Mouse (Mus musculus): ENCODE results near the gene Slc45a2.

The Slc45a2 gene

DNA sequence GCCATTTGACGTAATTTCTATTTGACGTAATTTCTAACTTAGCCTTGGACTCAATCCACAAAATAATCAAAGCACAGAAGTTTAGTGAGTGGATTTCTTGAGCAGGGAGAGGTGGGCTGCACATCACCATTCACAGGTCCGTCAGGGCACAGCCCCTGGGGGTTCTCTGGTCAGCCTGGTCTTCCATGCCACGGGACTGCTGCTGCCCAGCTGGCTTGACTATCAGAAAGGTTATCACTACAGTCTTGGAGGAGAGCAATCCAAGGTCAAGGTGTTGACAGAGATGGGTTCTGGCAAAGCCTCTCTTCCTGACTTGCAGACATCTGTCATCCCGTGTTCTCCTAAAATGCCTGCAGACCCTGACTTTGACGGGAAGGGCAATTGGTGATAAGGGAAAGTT, 4.1 kb downstream of the Slc45a2 start:
- DNase-seq (ENCODE audit: low spot score), result no peak

DNA sequence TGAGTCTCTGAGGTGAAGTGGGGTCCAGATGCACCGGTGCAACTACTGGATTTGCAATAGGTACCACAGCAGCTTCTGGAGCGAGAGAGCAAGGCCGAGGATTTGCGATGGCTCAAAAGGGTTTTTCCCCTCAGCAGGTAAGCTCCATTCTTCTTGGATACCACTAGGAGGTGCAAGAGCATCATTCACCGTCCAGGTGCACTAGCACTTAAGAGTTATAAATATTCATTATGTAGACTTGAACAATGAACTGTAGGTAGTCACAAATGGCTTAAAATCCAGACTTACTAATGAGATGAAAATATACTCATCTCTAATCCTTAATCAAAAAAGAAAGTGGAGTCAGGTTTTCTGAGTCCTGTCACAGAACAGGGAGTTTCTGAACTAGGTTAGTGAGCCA, 8.2 kb downstream of the Slc45a2 start:
- DNase-seq (ENCODE audit: low spot score), result no peak

DNA sequence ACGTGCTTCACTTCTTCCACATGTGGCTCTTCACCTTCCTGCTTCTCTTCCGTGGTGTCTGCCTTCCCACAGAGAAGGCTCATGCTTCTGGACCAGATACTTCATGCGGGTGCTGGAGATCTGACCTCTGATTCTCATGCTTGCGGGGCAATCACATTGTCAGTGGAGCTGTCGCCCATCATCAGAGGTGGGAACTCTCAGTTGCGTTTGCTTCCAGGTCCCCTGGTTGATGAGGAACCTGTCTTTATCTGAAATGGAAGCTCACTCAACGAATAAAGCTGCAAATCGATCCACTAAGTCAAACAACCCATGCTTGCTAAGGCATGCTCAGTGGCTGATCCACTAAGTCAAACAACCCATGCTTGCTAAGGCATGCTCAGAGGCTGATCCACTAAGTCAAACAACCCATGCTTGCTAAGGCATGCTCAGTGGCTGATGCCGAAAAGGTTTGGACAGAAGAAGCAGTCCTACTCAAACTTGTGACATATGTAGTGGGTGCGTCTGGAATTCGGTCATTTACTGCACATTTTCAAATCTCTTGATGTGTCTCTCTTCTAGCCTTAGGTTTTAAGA, 10.5 kb downstream of the Slc45a2 start:
- DNase-seq (ENCODE audit: low spot score), result no peak

- no peak for DNase-seq (ENCODE audit: low spot score)
Observed at GRCm38 (mm10) chr15:11014931-11015330, 14.4 kb downstream of the Slc45a2 start.

DNA sequence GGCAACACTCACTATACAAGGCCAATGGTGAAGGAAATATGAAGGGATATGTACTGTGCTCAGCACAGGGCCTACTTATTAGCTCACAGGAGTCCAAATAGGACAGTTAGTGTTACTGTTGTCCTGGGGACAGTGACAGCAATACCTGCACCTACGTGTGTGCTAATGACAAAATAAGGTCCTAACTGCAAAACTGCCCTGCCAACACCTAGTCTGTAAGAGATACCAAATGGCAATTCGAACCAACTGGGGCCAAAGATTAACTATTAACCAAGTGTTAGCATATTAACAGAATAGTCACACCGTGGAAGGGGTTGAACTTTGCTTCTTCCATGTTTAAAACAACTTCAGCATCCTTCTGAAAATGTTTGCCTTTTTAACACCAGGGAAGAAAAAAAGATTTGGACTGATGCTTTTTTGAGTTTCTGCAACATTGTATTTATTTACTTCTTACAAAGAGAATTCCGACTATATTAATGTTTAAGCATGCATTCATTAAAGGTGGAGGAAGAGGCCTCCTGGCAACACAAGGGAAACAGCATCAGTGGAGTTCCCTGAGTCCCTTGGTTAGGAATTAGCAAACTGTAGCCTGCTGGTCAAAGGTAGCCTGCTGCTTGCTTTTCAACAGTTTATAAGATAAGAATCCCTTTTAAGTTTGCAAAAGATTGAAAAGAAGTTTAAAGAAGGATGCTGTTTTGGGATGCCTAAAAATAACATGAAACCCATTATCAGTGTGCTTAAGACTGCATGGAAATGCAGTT, 26.5 kb downstream of the Slc45a2 start:
- DNase-seq (ENCODE audit: low spot score), result no peak

DNA sequence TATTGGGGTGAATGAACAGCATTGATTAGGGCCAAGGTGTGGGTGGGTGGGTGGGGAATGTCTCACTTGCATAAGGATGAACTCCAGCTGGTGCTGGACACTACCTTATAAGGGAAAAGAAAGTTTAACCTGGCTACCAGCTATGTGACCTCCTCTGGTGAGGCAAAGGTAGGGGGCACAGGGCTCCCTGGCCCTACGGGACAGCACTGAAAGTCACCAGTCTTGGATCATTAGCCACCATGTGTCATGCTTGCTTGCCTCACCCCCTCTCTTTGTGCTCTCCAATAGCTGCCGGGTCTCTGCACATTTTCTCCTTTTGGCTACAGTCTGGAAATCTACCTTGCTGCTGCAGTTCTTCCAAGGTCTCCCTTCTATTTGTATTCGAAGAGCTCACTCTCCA, 29.7 kb downstream of the Slc45a2 start:
- no peak for DNase-seq (ENCODE audit: low spot score)

GRCm38 (mm10) chr15:11035947-11036474, 35.5 kb downstream of the Slc45a2 start:
- DNase-seq (ENCODE audit: low spot score), result no peak

- DNase-seq (ENCODE audit: low spot score), result no peak
Observed at GRCm38 (mm10) chr15:11036535-11037375, 36.2 kb downstream of the Slc45a2 start.

GRCm38 (mm10) chr15:11037376-11037695, 36.8 kb downstream of the Slc45a2 start:
- no peak for DNase-seq (ENCODE audit: low spot score)

DNA sequence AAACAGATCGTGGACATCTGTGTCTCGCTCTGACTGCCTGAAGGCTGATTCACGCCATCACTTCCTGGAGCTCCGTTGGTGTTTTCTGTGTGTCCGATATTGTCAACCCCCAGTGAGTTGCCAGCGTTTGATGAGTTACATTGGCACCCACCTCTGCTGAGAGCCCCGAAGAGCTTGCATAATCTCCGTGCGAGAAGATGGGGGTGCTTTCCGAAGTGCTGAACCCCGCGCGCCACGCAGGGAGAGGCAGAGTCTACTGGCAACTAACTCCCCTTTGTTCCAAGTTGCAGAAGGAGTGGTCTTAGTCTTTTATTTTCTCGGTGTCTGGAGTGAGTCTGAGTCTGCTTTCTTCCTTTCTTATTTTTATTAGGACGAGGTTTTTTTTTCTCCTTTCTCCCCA, 37.2 kb downstream of the Slc45a2 start, which contains the start of gene Rxfp3:
Gene Rxfp3, minus strand, starts transcription at position 281 of the 400 bp plus-strand sequence.
- no peak for DNase-seq (ENCODE audit: low spot score)

- no peak for DNase-seq (ENCODE audit: low spot score)
Observed at GRCm38 (mm10) chr15:11038476-11038875, 38.0 kb downstream of the Slc45a2 start.

- no peak for DNase-seq (ENCODE audit: low spot score)
Observed at GRCm38 (mm10) chr15:11040067-11040466, 39.5 kb downstream of the Slc45a2 start.

GRCm38 (mm10) chr15:11041229-11041628, 40.7 kb downstream of the Slc45a2 start:
- no peak for DNase-seq (ENCODE audit: low spot score)

DNA sequence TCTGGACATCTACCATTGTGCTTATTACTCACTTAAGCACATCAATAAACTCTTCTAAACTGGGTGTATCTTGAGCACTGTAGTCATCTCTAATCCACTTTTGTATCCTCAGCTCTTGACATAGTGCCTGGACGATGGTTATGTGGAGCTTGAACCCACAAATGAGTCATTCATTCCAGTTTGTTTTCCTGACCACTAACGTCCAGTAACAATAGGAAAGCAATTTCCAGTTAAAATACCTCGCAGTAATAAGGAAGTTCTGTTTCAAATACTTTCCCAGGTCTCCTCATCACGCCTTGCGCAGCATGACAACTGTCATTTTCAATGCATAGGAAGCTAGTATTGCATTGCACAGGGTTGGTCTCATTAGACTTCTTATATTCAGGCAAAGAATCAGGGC, 42.3 kb downstream of the Slc45a2 start:
- DNase-seq (ENCODE audit: low spot score), result no peak

DNA sequence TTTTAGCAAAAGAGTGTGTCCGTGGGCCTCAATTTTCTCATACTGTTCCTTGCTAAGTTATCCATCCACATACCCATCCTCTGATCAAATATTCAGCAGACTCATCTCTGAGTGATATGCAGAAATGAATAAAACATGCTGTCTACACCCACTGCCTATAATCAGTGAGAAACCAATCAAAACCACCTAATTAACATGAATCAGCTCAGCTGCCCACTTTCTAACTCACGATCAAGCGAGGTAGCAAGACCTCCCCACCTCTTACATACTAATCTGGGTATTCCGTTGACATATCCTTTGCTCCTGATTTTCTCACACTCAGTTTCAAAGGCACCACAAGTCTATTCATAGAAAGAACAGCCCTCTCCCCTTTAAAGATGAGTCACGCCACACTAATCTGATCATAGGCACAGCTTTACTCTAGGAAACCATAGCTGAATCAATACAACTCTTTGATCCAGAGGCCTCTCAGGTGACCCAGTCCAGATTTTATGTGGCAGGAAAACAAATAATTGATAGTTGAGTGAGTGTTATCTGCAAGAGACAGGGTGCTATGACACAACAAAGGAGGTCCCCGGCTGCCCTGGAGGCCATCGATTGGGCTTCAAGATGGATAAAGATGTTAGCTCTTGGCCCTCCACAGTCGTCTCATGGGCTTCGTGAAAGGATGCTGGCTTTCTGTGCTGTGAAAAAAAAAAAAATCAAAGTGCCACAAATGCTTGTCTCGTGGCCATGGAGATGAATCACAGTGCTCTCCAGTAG, 53.3 kb downstream of the Slc45a2 start:
- no peak for DNase-seq (ENCODE audit: low spot score)

DNA sequence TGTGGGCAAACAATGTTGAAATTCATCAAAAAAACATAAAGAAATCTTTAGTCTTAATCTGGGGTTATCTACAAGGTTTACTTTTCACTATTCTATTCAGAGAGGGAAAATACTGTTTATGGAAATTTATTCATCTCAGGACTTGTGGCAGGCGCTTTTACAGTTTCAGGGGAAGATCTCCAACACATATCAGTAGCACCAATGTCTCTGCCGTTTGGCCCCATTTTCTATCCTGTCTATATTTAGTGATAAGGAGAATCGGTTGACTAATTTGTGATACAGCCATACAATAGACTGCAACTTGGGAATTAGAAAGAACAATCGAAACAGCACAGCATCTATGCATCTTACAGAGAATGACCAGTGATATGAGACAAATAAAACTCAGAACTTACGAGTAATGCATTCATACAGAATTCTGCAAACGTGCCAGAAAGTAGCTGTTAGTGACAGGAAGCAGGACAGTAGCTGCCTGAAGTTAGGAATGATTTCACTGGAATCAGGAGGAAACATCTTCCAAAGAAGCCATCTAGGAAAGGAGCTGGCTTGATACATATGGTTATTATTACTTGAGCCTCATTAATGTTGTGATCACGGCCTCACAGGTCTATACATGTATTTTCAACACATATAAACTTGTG, 54.0 kb downstream of the Slc45a2 start:
- no peak for DNase-seq (ENCODE audit: low spot score)

DNA sequence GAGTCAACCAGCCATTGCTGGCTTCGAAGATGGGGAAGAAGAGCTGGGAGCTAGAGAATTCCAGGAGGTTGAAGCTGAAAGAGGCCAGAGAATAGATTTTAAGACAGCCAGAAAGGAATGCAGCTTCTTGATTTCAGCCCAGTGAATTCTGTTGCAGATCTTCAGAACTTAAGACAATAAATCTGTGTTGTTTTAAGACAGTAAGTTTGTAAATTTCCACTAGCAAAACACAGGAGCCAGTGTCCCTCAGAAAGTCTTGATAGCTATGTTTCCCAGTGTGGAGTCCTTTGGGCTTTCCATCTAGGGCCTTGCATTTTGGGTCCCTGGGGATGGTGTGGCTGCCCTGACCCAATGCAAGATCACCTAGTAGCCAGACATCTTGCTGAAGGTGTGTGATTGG, 62.4 kb downstream of the Slc45a2 start:
- DNase-seq (ENCODE audit: low spot score), result no peak

DNA sequence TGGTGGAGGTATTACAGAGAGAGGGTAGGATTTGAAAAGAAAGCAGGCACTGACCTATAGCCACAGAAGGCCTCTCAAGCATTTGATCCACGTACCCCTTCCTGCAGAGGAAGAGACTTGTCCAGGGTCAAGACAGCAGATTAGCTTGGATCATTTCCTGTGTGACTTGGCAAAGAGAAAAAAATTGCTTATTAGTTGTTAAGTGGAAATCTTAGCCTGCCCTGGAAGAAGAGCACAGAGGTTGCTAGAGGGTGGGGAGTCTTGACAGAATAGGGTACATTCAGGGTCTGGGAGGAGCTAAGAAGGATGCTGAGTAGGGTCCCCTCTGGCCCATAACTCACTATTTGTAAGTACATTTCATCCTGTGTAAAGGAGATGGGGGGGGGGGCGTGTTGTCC, 63.6 kb downstream of the Slc45a2 start:
- DNase-seq (ENCODE audit: low spot score), result no peak

DNA sequence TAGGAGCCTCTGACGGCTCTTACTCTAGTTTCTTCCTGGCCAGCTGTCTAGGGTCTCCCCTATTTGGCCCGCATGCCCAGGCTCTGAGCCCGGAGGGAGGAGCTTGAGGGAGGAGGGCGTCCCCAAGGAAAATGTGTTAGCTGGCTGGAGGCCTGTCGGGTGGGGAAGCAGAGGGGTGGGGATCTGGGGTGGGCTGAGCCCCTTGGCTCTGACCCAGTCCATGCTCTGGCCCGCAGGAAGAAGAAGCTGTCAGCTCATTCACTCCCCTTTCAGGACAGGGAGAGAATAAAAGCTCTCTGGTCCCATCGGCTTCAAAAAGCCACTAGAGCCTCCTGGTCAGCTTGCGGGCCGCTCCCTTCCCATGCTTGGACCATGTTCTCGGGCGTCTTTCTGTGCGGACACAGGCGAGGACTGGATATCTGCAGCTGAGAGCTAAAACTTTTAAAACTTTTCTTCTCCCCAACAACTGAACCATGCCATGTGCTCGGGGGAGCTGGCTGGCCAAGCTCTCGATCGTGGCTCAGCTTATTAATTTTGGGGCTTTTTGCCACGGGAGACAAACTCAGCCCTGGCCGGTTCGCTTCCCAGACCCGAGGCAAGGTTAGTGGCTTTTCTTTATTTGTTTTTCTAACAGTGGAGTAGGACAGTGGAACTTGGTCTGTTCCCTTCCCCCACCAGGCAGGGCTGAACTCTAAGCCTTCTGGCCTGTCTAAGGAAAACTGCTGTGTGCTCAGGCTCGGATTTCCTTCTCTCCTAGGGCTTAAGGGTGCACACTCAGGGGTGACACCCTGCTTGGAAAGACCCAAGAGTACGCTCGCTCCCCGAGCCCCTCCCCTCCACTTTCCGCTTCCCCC, 64.3 kb downstream of the Slc45a2 start, which contains the start of gene Adamts12:
Gene Adamts12, plus strand, starts transcription at position 233 of the 854 bp plus-strand sequence.
- DNase-seq (ENCODE audit: low spot score), result no peak

DNA sequence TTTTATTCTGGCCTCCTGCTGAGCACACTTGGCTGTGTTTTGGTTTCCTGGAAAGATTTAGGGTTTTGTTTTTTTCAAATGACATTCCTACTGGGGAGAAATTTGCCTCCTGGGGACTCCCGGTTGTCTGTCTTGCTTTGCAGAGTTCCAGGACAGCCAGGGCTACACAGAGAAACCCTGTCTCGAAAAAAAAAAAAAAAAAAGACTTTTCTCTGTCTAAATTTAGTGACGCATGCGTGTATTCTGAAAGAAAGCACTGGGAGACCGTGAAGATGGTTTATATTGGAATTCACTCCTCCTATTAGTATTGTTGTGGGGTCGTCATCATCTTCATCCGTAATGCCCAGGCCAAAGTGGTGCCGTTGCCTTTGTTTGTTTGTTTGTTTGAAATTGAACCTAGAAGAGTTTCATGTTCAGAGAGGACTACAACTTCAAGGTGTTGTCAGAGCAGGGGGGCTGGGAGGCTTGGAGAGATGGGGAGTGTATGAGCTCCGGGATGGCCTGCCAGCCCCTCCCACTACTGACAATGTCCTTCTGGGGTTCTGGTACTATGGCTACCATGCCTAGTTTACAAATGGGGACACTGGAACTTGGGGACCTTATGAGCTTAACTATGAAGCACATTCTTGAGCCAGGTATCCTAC, 65.1 kb downstream of the Slc45a2 start:
- DNase-seq (ENCODE audit: low spot score), result no peak
